Mouse (Mus musculus): ENCODE measurements around the gene Ndrg3.
"Not testable (repeated sequence)": the region's sequence is repeated elsewhere in the genome, so short reads cannot be mapped to it uniquely, and the experiment has no call there.

Gene Ndrg3

GRCm38 (mm10) chr2:156901344-156901743 lies 90.5 kb downstream of the Ndrg3 start:
- DNase-seq (ENCODE audit: low spot score): no peak

DNA sequence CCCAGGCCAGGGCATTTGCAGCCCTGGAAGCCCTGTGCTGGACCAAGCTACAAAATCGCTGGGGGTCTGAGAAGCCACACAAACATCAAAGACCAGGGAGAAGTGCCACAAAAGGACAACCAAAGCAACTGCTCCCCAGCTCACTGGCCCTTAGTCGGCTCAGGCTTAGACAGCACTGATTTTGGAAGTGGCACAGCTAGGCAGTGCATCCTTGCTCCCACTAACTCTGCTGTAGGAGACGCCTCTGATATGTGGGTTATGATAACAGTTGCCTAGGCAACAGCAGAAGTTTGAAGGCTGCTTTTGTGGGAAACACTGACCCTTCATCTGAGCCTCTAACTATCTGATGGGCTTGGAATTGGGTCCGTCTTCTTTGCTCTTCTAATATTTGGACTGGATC lies 92.7 kb downstream of the Ndrg3 start:
- DNase-seq (ENCODE audit: low spot score): no peak

GRCm38 (mm10) chr2:156898374-156898773 lies 93.5 kb downstream of the Ndrg3 start:
- no peak for DNase-seq (ENCODE audit: low spot score)

DNA sequence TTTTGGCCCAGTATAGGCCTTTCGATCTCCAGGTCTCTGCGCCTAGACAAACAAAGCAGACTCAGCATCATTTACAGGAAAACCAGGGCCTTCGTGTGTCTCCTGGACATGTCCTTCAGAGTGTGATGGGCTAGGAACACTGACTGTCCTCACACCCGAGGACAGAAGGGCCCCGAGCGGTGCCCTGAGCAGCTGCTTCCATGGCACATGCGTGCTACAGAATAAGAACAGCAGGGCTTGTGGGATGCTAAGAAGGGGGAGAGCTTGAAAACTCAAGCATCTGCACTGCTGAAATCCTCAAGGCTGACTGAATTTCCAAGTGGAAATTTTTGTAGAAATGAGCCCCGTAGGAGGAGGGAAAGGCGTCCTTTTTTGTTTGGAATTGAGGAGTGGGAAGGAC lies 94.8 kb downstream of the Ndrg3 start:
- no peak for DNase-seq (ENCODE audit: low spot score)

DNA sequence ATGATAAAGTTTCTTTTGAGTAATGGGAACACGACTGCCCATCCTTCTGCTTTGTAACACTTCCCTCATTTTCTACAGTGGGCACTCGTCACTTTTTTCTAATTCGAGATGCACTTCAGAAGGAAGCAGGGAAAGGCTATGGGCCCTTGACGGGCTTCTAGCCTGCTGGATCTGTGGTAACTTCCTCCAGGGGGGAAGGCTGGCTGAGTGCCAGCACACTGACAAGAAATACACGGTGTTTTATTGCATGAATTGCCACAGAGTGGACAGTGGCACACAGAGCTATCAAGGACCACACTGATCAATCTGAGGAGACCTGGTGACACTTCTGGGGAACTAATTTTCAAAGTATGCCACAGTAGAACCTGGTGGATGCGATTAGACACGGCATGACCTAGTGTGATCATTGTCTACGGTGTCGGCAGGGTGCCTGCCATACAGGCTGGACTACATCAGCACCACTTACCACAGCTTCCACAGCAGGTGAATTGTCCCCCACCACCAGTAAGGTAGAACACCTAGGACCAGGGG lies 95.4 kb downstream of the Ndrg3 start:
- DNase-seq (ENCODE audit: low spot score): no peak

GRCm38 (mm10) chr2:156894496-156895265 lies 97.2 kb downstream of the Ndrg3 start:
- no peak for DNase-seq (ENCODE audit: low spot score)

DNA sequence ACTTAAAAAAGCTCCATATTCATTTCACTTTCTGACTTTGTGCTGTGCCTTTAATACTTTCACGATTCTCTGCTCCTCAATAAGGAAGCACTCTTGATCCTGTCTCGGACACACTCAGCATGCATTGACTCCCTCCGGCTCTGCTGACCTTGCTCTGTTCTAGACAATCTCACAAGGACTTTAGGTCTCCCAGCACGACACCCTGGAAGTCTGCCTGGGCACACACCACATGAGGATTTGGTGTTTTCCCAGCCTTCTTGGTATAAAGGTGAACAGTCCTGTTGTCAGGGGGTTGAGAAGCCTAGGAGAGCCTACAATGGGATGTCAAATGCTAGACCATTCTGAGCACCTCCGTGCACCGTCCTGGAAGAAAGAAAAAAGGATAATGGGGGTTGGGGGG lies 99.0 kb downstream of the Ndrg3 start:
- no peak for DNase-seq (ENCODE audit: low spot score)

DNA sequence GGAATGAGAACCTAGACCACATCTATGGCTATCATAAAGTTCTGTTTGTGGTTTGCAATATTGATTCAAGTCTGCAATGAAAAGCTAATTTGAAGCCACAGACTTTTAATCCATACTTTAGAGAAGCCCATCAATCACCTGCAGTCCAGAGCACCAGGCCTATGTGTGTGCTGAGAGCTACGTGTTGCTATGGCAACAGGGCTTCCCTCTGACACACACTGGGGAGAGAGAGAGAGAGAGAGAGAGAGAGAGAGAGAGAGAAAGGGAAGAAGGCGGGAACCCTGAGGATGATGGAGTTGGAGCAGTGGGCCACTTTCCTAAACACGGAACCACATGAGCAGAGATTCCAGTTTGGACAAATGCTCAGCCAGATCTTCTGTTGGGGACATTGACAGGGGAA lies 99.6 kb downstream of the Ndrg3 start:
- DNase-seq (ENCODE audit: low spot score): no peak

DNA sequence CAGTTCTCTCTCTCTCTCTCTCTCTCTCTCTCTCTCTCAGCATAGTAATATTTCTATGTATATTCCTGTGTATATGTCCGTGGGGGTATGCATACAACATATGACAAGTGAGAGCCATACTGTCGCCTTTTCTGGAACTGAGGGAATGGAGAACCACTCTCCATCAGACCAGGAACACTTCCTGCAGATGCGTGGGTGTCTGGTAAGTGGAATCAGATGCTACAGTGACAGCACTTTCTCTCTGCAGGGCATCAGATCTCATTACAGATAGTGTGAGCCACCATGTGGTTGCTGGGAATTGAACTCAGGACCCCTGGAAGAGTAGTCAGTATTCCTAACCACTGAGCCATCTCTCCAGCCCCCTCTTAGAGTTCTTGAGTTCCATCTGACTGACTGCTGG lies 103.4 kb downstream of the Ndrg3 start:
- DNase-seq (ENCODE audit: low spot score): no peak

DNA sequence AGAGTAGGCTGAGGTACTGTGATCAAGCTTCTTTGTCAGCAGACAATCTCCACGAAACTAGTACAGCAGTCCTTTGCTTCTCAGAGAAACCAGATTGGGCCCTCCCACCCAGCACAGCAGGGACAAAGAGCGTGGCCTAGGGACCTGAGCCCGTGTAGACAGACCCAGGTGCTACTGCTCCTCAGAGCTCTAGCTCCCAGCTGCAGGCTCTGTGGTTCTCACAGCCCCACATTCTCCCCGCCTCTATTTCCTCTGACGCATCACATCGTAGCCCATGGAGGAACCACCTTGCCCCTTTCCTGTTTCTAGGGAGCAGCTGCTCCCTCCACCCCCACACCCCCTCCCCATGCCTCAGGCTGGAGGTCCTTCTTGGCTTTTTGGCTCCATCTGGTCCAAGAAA lies 104.8 kb downstream of the Ndrg3 start, which contains the start of gene Sla2:
Gene Sla2, minus strand, starts transcription at position 176 of the 400 bp plus-strand sequence.
- DNase-seq (ENCODE audit: low spot score): no peak

DNA sequence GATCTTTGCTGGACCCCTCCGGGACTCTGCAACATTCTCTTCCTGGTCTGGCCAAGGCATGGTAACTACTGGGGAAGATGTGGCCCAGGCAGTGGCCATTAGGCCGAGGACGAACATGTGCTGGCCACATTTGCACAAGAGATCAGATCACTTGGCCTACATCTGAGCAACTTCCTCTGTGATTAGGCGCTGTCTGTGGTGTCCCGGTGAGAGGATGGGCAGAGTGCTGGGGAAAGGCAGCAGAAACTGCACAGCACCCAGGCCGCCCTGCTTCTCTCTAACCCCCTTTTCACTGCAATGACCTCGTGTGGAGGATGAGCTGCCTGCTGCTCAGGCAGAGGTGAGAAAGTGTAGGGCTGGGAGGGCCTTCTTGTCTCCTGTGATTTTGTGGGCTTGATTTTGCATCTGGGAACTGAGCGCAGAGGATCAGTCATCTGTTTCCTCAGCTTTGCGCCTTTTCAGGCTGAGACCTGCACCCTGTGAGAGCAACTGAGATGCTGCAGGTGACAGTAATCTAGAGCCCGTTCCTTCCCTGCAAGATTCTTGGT lies 105.7 kb downstream of the Ndrg3 start:
- no peak for DNase-seq (ENCODE audit: low spot score)

DNA sequence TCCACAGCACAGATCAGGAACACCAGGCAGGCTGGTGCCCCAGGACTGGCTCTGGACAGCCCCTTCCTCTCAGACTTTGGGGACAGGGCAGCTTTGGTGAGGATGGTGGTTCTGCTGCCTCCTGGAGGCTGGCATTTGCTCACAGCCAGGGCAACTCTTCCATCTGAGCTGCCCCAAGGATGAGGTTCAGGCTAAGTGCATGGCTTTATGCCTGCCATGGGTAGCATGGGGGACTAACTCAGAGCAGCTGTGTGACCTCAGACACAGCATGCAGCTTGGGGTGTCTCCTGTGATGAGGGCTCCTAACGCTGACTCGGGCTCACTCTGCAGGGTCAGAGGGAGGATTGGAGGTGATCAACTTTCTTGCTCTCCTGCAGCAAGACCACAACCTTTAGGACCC lies 106.2 kb downstream of the Ndrg3 start:
- DNase-seq (ENCODE audit: low spot score): not testable (repeated sequence)

- DNase-seq (ENCODE audit: low spot score): no peak
Observed at GRCm38 (mm10) chr2:156884396-156885211, 107.3 kb downstream of the Ndrg3 start.

GRCm38 (mm10) chr2:156882431-156883001 lies 109.3 kb downstream of the Ndrg3 start:
- DNase-seq (ENCODE audit: low spot score): no peak

- DNase-seq (ENCODE audit: low spot score): no peak
Observed at GRCm38 (mm10) chr2:156879541-156879940, 112.3 kb downstream of the Ndrg3 start.

- no peak for DNase-seq (ENCODE audit: low spot score)
Observed at GRCm38 (mm10) chr2:156877726-156878125, 114.1 kb downstream of the Ndrg3 start.
